Mouse (Mus musculus) left cerebral cortex, postnatal 36 days (tissue): Measurements from ENCODE around the gene Ap5z1. TPM values are rescaled to one million over a fixed set of nuclear protein-coding genes. Genes with fewer than 3 reads are reported as not detected.

Experiments
- DNase-seq, 2 experiments: peaks; one replicate each; pipeline ENCODE4 v3.0.0; 2021 to 2022; ENCODE audit warnings: low spot score in 2 of 2, mixed read lengths in 1 of 2
- intact Hi-C: fragments of 180-260 bp; cut with DNase I; formaldehyde crosslinking; loops from one replicate; pipeline ENCODE4 v1.15.1; 2025
- total RNA-seq, 2 experiments: library from RNA; stranded (reverse); gene quantifications; 2 replicates each; pipeline ENCODE4 v1.2.3; 2021

Ap5z1 gene
- 10 to 100 TPM; 21.4 to 22.4 TPM for total RNA-seq

- intact Hi-C loops, result no loop called here
Measured at GRCm38 (mm10) chr5:142463461-142464454, at the start of gene Ap5z1. Gene Ap5z1 (plus strand): TSS chr5:142463944.

GRCm38 (mm10) chr5:142415401-142415800 lies 48.3 kb upstream of the Ap5z1 start:
- intact Hi-C loops, result no loop called here
- no peak for DNase-seq

More at GRCm38 (mm10) chr5:142463461-142464454, at the start of gene Ap5z1:
- peak; percentile 90 to 91 for DNase-seq

- no peak for DNase-seq
- intact Hi-C loops, result no loop called here
Measured at GRCm38 (mm10) chr5:142416070-142416775, 47.5 kb upstream of the Ap5z1 start.

GRCm38 (mm10) chr5:142417104-142417503 lies 46.6 kb upstream of the Ap5z1 start:
- intact Hi-C loops, result no loop called here
- DNase-seq, result no peak

GRCm38 (mm10) chr5:142417876-142418275 lies 45.9 kb upstream of the Ap5z1 start:
- DNase-seq, result no peak
- intact Hi-C loops, result no loop called here

GRCm38 (mm10) chr5:142418419-142418818 lies 45.3 kb upstream of the Ap5z1 start:
- intact Hi-C loops, result no loop called here
- no peak for DNase-seq

- intact Hi-C loops, result loop anchor here (2.0 kb wide), 1 partner anchor 18 kb away; no protein-coding TSS in a partner anchor
- no peak for DNase-seq
Measured at GRCm38 (mm10) chr5:142420317-142420716, 43.4 kb upstream of the Ap5z1 start.

- intact Hi-C loops, result loop anchor here (2.0 kb wide), 1 partner anchor 18 kb away; no protein-coding TSS in a partner anchor
- DNase-seq, result no peak
Measured at GRCm38 (mm10) chr5:142420920-142421319, 42.8 kb upstream of the Ap5z1 start.

- intact Hi-C loops, result loop anchor here (2.0 kb wide), 1 partner anchor 19 kb away; no protein-coding TSS in a partner anchor
- DNase-seq, result no peak
Measured at GRCm38 (mm10) chr5:142421886-142422285, 41.9 kb upstream of the Ap5z1 start.

- DNase-seq, result no peak
- intact Hi-C loops, result no loop called here
Measured at GRCm38 (mm10) chr5:142423141-142423540, 40.6 kb upstream of the Ap5z1 start.

- intact Hi-C loops, result no loop called here
- no peak for DNase-seq
Measured at GRCm38 (mm10) chr5:142423701-142424100, 40.0 kb upstream of the Ap5z1 start.

GRCm38 (mm10) chr5:142424627-142425349 lies 39.0 kb upstream of the Ap5z1 start:
- DNase-seq, result no peak
- intact Hi-C loops, result no loop called here

GRCm38 (mm10) chr5:142426476-142426875 lies 37.3 kb upstream of the Ap5z1 start:
- no peak for DNase-seq
- intact Hi-C loops, result no loop called here

GRCm38 (mm10) chr5:142427876-142428275 lies 35.9 kb upstream of the Ap5z1 start:
- intact Hi-C loops, result no loop called here
- no peak for DNase-seq

GRCm38 (mm10) chr5:142428691-142429090 lies 35.1 kb upstream of the Ap5z1 start:
- intact Hi-C loops, result no loop called here
- no peak for DNase-seq

- DNase-seq, result no peak
- intact Hi-C loops, result no loop called here
Measured at GRCm38 (mm10) chr5:142431029-142431428, 32.7 kb upstream of the Ap5z1 start.

GRCm38 (mm10) chr5:142431811-142432434 lies 31.8 kb upstream of the Ap5z1 start:
- no peak for DNase-seq
- intact Hi-C loops, result no loop called here

- intact Hi-C loops, result no loop called here
- DNase-seq, result no peak
Measured at GRCm38 (mm10) chr5:142432695-142433094, 31.0 kb upstream of the Ap5z1 start.

- DNase-seq, result peak; percentile 76 to 82
- intact Hi-C loops, result no loop called here
Measured at GRCm38 (mm10) chr5:142434052-142434451, 29.7 kb upstream of the Ap5z1 start.
